Mouse (Mus musculus): Measurements from ENCODE around the gene Rars2. TPM values are rescaled to one million over a fixed set of nuclear protein-coding genes. Genes with fewer than 3 reads are reported as not detected.

Gene Rars2
- polyA plus RNA-seq, 1 experiment from 2014 or later: 29.9 TPM

DNA sequence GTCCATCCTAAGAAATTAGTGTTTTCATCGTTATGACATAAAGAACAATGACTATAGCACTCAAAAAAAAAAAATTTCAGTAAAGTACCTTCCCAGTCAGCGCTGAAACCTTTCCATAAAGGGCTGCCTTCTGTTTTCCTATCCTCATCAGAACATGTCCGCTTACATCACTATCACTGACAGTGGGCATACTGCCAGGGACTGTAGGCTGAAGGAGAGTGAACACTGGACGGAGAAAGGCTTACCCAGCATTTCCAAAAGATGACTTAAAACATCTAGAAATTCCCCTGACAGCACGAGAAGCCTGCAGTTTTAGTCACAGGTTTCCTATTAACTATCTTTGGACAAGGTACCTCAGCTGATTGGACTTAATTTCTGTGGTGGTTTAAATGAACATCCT is 59.0 kb downstream of the Rars2 start:
- no peaks in the 10 kb centered on the region for H3K79me2 ChIP-seq (ENCODE audit: inconsistent target)
- H3K4me3 ChIP-seq (ENCODE audit: inconsistent target): no peak overlapping the region
- peaks cover 7% of the 10 kb centered on the region; the same call in 1 of the 2 replicates for H3K36me3 ChIP-seq (ENCODE audit: inconsistent target)
- H3K27ac ChIP-seq: no peak overlapping the region
- 99% methylated on average over 5 of the region's 5 CpGs for WGBS (ENCODE audit: missing documents)

DNA sequence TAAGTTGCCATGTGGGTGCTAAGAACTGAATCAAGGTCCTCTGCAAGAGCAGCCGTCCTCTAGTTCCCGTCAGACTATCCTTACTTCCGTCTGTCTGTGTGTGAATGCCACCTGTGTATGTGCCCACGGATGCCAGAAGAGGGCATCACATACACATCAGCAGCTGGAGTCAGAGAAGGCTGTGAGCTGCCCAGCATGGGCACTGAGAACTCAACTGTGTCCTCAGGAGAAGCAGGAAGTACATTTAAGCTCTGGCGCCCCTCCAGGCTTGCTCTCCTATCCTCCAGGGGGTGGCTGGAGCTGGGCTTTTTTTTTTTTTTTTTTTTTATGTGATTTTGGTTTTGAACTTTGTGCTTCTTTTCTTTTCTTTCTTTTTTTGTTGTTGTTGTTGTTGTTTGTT is 65.8 kb downstream of the Rars2 start:
- WGBS (ENCODE audit: missing documents): 96% methylated on average over 5 of the region's 5 CpGs
- Histone ChIP-seq H3K4me3 (ENCODE audit: inconsistent target) (no peak overlapping the region), H3K36me3 (ENCODE audit: inconsistent target) (peaks cover 1% of the 10 kb centered on the region; the same call in 1 of the 2 replicates), H3K27ac (no peak overlapping the region), H3K79me2 (ENCODE audit: inconsistent target) (no peaks in the 10 kb centered on the region)

DNA sequence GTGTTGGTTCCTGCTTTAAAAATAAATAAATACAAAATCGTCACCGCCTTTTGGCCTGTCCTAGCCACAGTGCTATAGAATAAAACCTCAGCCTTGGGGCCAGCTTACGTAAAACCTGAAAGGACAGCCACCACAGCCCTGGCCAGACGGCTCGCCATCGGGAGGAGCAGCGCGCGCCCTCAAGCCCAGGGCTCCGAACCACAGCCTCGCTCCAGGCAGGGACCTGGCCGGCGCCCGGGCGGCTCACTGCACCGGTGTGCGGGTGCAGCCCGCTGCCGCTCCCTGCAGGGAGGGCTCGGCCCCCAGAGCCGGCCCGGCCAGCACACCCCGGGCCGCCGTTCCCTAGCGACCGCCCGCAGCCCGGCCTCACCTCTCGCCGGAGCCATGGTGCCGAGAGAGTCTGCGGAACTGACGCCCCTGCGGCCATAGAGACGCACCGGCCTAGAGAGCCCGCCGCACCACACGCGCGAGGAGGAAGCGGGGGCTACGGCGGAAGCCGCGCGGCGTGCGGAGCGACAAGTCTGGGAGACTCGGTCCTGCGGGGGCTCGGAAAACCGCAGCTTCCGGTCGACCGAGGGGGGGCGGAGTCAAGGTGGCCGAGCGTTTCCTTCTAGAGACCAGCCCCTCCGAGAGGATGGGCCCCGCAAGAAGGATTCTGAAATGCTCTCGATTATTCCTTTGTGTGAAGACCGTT is 72.3 kb downstream of the Rars2 start, which contains the start of gene Slc35a1:
Gene Slc35a1, minus strand, starts transcription at position 565 of the 694 bp plus-strand sequence.
- Histone ChIP-seq H3K36me3 (ENCODE audit: inconsistent target) (no peaks in the 10 kb centered on the region), H3K4me3 (ENCODE audit: inconsistent target) (peak within 1 kb of the TSS; percentile 60), H3K27ac (no peak within 1 kb of the TSS), H3K79me2 (ENCODE audit: inconsistent target) (no peaks in the 10 kb centered on the region)
- 1% methylated on average over 59 of the region's 65 CpGs for WGBS (ENCODE audit: missing documents)

DNA sequence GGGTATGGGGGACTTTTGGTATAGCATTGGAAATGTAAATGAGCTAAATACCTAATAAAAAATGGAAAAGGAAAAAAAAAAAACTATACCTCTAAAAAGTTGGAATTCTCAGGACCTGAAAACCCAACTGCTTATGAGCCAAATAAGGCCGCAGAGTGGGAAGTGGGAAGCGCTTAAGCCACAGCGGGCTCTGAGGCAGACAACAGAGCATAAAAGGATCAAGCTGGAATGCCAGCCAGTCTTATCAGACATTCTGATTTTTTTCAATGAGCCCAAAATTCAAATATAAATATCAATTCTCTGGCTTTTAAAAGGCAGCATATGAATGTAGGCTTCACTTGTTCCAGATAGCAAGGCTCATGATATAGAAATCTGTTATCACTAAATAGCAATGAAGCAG is 73.3 kb downstream of the Rars2 start:
- WGBS (ENCODE audit: missing documents): 80% methylated on average over 3 of the region's 3 CpGs
- H3K79me2 ChIP-seq (ENCODE audit: inconsistent target): no peaks in the 10 kb centered on the region
- no peak overlapping the region for H3K27ac ChIP-seq
- no peak overlapping the region for H3K4me3 ChIP-seq (ENCODE audit: inconsistent target)
- H3K36me3 ChIP-seq (ENCODE audit: inconsistent target): no peaks in the 10 kb centered on the region

DNA sequence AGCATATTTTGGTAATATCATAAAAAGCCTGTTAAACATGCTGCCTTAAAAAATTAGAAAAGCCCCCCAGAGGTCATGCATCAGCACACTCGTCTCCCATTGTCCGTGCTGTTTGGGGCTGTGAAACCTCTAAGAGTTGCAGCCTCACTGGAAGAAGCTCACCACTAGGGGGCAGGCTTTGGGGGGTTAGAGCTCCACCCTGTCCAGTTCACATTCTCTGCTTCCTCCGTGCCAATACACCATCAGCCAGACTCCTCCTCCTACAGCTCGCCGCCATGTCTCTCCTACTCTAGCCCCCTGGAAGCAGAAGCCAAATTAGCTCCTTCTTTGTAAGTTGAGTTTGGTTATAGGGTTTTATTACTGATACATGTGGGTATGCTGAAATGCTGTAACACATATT is 86.8 kb downstream of the Rars2 start:
- Histone ChIP-seq H3K27ac (no peak overlapping the region), H3K79me2 (ENCODE audit: inconsistent target) (no peaks in the 10 kb centered on the region), H3K36me3 (ENCODE audit: inconsistent target) (no peaks in the 10 kb centered on the region), H3K4me3 (ENCODE audit: inconsistent target) (no peak overlapping the region)
- WGBS (ENCODE audit: missing documents): 69% methylated on average over 5 of the region's 5 CpGs

DNA sequence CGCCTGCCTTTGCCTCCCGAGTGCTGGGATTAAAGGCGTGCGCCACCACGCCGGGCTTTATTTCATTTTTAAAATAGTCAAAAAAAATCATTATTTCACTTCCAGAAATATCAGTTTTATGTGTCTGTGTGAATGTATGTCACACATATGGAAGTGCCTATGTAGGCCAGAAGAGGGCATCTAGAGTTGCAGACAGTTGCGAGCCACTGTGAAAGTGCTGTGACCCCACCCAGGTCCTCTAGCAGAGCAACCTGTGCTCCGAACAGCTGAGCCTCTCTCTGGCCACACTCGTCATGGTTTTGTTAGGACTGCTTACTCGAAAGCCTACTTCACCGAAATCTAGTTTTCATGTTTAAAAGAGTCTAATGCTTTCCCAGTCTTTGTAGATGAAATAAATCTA is 87.5 kb downstream of the Rars2 start:
- Histone ChIP-seq H3K4me3 (ENCODE audit: inconsistent target) (no peak overlapping the region), H3K27ac (no peak overlapping the region), H3K79me2 (ENCODE audit: inconsistent target) (no peaks in the 10 kb centered on the region), H3K36me3 (ENCODE audit: inconsistent target) (no peaks in the 10 kb centered on the region)
- WGBS (ENCODE audit: missing documents): 92% methylated on average over 11 of the region's 11 CpGs

DNA sequence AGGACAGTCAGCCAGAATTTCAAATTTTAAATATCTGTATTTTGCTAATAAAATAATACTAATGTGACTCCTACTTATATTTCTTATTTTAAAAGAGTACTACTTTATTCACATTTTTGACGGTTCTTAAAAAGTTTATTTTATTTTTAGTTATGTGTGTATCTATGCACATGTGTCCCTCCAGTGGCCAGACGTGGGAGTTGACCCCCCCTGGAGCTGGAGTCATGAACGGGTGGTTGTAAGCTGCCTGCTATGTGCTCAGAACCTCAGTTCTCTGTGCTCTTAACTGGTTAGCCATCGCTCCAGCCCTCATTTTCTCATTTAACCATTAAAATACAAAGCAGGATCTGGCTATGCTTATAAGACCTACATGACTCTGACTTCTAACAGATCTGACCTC is 88.3 kb downstream of the Rars2 start:
- Histone ChIP-seq H3K27ac (no peak overlapping the region), H3K4me3 (ENCODE audit: inconsistent target) (no peak overlapping the region), H3K36me3 (ENCODE audit: inconsistent target) (no peaks in the 10 kb centered on the region), H3K79me2 (ENCODE audit: inconsistent target) (no peaks in the 10 kb centered on the region)
- 62% methylated on average over 4 of the region's 4 CpGs for WGBS (ENCODE audit: missing documents)

DNA sequence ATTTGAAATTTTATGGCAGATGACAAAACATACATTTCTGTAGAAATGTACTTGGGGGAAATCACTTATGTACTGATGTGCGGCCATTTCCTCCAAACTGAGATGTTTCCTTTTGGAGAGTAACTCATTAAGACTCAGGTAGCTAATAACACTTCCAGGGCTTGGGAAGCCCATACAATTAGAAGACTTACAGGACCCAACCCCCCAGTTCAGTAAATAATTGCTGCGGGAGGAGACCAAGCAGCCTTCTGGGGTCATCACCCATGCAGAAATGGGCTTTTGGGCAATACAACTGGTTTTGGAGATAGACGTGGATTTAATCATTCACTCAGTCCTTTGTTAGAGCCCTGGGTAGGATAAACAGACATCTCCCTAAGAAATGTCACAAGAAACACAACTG is 92.5 kb downstream of the Rars2 start:
- Histone ChIP-seq H3K36me3 (ENCODE audit: inconsistent target) (no peaks in the 10 kb centered on the region), H3K4me3 (ENCODE audit: inconsistent target) (no peak overlapping the region), H3K27ac (no peak overlapping the region), H3K79me2 (ENCODE audit: inconsistent target) (no peaks in the 10 kb centered on the region)
- 89% methylated on average over 3 of the region's 3 CpGs for WGBS (ENCODE audit: missing documents)

DNA sequence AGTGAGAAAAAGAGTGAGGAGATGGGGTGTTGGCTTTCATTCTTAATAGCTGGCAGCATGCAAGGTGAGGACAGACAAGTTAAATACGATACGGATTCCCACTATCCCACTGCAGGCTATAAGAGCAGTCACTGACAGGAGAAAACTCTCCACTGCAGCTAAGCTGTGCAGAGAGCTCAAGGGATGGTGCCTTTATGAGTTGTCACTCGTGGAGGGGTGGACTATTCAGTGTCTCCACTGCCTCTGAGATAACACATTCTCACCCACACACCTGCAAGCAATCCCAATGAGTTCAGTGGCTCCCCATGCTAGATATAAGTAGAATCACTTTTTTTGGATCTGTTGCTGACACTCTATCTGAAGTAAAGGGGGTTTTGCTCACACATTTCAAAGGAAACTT is 93.4 kb downstream of the Rars2 start:
- Histone ChIP-seq H3K36me3 (ENCODE audit: inconsistent target) (no peaks in the 10 kb centered on the region), H3K27ac (no peak overlapping the region), H3K4me3 (ENCODE audit: inconsistent target) (no peak overlapping the region), H3K79me2 (ENCODE audit: inconsistent target) (no peaks in the 10 kb centered on the region)
- WGBS (ENCODE audit: missing documents): 83% methylated on average over 3 of the region's 3 CpGs

Other genes with a start within 250 kb of the Rars2 start
- 39.2 to 44.3 TPM (median 43.4 TPM) in 3 replicates for gene Akirin2, start 64.0 kb upstream of the Rars2 start, polyA plus RNA-seq (2018)
- 30.9 to 39.7 TPM (median 32.8 TPM) in 3 replicates for gene Orc3, start within 50 bp of the Rars2 start, polyA plus RNA-seq (2018)
- gene Slc35a1, start 72.5 kb downstream of the Rars2 start, polyA plus RNA-seq (2018): 12.1 to 18.9 TPM (median 15.9 TPM) in 3 replicates
- not detected in 3 replicates for gene Cfap206, start 115.2 kb downstream of the Rars2 start, polyA plus RNA-seq (2018)
- not detected in 3 replicates for gene Gm136, start 141.3 kb downstream of the Rars2 start, polyA plus RNA-seq (2018)
- 15.2 to 26.4 TPM (median 24.7 TPM) in 3 replicates for gene Smim8, start 163.5 kb downstream of the Rars2 start, polyA plus RNA-seq (2018)

Measured in macrophage (primary cell).